Mouse (Mus musculus) cerebellum, adult (tissue): ENCODE results near the gene Tmem62.

Source experiments
- ATAC-seq: cut with Nextera tagmentation; 2 replicates; pipeline ENCODE4 v1.9.2; 2017; ENCODE audit warnings: mild to moderate bottlenecking, moderate library complexity, mixed read lengths; ENCODE audit not compliant: insufficient number of reproducible peaks, low FRiP score, low TSS enrichment

The Tmem62 gene

DNA sequence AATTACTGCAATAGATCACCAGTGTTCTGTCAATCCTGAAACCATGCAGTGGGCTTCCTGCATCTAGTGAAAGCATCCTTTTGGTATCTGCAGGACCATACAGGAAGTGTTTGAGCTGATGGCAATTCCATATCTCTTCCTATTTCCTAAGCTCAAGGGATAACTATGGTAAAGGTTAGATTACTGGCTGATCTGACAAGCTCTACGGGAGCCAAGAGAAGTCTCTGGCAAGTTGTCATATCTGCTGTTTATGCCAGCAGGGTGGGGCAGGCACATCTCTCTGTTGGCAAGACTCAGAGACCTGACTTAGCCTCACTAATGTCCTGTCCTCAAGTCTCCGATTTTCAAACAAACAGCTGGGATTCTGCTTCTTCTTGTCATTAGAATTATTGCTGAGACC is 77.2 kb downstream of the Tmem62 start:
- 0 out of 2 replicates have a peak, but pooled peaks have one; percentile 49 for ATAC-seq

DNA sequence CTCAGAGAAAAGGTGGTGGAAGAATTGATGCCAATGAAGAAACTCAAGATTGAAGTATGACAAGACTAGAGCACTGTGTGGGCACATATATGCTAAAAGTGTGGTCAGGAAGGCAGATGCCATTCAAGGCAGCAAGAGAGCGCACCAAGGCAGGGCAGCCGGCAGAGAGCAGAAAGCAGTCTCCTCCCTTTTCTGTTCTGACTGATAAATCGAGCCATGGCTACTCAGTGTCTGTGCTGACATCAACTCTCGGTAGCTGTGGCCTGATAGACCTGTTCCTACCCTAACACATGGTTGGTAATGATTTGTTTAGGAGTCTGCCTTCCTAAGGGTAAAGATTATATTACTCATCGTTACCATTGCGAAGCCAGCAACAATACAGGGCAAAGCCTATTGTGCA is 79.1 kb downstream of the Tmem62 start:
- ATAC-seq: no peak
